Mouse (Mus musculus) thymus, postnatal 14 days (tissue): ENCODE results near the gene Krtap12-1.
A peak's percentile ranks its signal among the peaks of the same experiment; 100 is the strongest.
"Not testable (repeated sequence)": the region's sequence is repeated elsewhere in the genome, so short reads cannot be mapped to it uniquely, and the experiment has no call there.

Experiments
- DNase-seq: peaks from one replicate; pipeline ENCODE4 v3.0.0; 2021

Krtap12-1 gene

GRCm38 (mm10) chr10:77720299-77720698, at the start of gene Krtap12-1:
TSS of gene Krtap12-1 (plus strand) at chr10:77720599.
- DNase-seq: not testable (repeated sequence)

DNA sequence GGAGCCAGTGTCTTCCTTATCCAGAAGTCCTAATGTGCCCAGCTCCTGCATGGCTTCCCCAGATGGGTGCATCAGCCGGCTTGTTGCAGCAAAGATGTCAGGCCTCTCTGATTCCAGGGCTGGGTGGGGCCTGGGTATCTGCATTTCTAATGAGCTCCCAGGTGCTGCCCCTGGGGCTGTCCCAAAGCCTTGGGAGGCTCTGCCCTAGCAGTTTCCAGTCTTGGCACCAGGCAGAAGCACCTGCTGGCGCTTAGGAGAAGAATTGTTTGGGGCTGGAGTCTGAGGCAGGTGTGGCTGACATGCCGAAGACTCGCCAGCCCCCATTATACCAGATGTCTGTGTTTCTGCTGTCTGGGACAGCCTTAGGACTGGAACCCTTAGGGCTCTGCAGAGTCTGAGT, 49.7 kb upstream of the Krtap12-1 start:
- no peak for DNase-seq

DNA sequence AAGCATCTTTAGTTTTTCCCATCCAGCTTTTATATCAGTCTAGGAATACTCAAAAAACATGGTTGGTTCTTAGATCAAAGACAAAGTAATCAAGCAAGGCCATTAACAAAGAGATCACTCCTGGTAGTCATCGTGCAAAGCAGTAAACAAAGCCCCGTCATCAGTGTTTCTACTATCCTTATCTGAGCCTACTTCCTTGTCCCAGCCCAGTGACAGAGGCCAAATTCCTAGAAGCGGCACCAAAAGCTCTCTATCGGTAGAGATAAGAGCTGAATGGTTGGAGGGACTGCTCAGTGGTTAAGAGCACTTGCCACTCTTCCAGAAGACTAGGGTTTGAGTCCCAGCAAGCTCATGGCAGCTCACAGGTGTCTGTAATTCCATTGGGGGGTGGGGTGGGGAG, 48.9 kb upstream of the Krtap12-1 start:
- no peak for DNase-seq

- peak; percentile 63 for DNase-seq
These were observed 46.6 kb upstream of the Krtap12-1 start for GRCm38 (mm10) chr10:77673765-77674164.

DNA sequence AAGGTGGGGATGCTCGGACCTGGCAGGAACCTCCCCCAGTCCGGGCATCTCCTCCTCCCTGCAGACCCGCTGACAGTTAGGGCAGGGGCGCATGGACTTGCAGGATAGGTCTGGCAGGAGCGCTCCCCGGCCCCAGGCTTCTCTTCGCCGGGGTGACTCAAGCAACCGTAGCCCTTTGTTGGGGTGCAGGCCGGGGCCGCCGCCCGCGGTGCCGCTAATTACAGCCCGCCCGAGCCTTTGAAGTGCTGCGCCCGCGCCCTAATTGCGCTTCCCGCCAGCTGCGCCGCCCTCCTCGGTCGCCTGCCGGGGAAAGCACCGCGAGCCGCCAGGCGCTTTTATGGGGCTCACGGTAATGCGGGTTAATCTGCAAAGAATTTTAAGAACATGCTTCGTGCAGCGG, 42.8 kb upstream of the Krtap12-1 start:
- peak; percentile 52 for DNase-seq

GRCm38 (mm10) chr10:77682994-77683393, 37.4 kb upstream of the Krtap12-1 start:
- DNase-seq: no peak

GRCm38 (mm10) chr10:77684181-77684580, 36.2 kb upstream of the Krtap12-1 start:
- no peak for DNase-seq

DNA sequence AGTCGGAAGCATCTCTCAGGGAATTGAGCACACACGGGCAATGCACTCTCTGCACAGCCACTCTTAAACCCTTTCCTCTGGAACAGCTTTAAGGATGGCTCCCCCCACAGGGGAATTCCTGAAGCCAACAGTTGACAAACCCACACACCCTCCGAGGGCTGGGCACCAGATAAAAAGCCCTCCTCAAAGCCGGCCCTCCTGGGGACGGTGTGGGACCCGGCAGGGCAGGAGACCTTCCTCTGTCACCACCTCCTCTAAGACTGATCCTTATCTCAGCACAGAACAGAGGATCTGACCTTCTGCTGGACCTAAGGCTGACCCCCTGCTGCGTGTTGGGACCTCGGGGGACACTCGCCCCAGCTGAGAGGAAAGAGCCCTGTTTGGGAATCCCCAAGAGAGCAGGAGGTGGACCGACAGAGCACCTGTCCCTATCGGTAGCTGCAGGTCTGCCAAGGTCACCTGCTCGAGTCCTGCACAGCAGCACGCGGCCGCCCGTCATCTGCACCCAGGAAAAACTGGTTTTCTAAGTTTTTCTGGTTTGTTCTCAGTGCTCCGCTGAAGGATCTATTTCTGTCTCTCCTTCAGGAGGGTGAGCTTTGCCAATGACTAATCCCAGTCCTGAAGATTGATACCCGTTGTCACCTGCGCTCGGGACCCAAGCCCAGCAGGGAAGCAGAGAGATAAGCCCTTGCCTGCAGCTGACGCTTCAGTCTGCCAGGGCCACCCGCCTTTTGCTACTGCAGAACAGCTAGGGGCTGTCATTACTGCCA, 34.3 kb upstream of the Krtap12-1 start, which contains the start of gene Tspear:
Gene Tspear (plus strand): TSS at position 675 of the 770 bp plus-strand sequence.
- no peak for DNase-seq

GRCm38 (mm10) chr10:77687021-77687420, 33.4 kb upstream of the Krtap12-1 start:
- DNase-seq: no peak

- not testable (repeated sequence) for DNase-seq
These were observed 30.0 kb upstream of the Krtap12-1 start, which contains the start of gene Gm19402 for GRCm38 (mm10) chr10:77690356-77690807. TSS of gene Gm19402 (minus strand) at chr10:77690757.

DNA sequence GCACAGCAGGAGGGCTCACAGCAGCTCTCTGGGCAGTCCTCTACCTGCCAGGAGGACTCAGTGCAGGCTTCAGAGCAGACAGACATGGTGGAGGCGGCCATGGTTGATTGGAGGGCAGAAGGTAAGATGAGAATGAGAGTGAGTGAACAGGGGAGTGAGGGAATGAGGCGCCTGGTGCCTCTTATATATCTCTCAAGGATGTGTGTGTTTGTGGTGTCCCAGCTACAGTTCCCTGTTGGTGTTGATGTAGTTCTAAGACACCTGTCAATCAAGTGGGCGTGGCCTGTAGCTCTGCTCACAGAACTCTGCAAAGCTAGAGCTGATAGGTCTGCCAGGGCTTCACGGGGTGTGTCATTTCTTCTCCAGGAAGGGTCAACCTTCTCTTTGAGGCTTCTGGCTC, 23.3 kb upstream of the Krtap12-1 start, which contains the start of gene Gm9508:
Gene Gm9508 (minus strand): TSS at position 101 of the 400 bp plus-strand sequence.
- no peak for DNase-seq

GRCm38 (mm10) chr10:77706326-77706725, 14.1 kb upstream of the Krtap12-1 start, which contains the start of gene Gm10272:
TSS of gene Gm10272 (plus strand) at chr10:77706626.
- no peak for DNase-seq

GRCm38 (mm10) chr10:77709831-77710230, 10.6 kb upstream of the Krtap12-1 start:
- no peak for DNase-seq

DNA sequence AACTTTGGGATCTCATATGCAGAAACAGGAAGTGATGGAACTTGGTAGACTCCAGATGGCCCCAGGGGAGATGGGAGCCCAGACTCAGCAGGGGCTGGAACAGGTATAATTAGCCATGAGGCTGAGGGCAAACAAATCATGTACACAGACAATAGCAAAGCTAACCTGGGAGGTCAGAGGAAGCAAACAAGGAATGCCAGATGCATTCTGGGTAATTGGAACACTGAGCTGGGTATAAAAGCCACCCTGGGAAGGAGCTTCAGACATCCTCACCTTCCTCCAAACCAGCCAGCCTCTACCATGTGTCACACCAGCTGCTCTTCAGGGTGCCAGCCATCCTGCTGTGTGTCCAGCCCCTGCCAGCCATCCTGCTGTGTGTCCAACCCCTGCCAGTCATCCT, 9.2 kb upstream of the Krtap12-1 start, which contains the start of gene Gm10024:
Gene Gm10024 (plus strand): TSS at position 301 of the 400 bp plus-strand sequence.
- not testable (repeated sequence) for DNase-seq

DNA sequence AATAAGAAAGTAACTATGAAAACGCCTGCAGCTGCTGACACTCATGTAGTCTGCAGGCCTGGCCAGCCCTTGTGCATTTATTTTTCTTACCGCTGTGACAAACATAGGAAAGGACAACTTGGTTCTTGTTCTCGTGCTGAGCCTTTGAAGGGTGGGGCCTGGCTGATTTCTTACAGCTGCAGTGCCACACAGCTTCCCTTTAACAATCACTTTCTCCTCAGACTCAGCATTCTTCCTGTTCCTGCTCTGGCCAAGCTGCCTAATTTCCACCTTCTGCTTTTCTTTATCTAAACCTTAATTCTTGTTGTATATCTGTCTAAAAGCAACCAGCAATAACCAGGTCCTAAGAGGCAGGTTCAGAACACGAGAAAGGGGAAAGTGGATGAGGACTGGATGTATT, 6.7 kb upstream of the Krtap12-1 start:
- DNase-seq: no peak

- no peak for DNase-seq
These were observed 4.9 kb upstream of the Krtap12-1 start, which contains the start of gene Gm10142 for GRCm38 (mm10) chr10:77715507-77715906. TSS of gene Gm10142 (plus strand) at chr10:77715807.

- DNase-seq: no peak
These were observed 4.5 kb downstream of the Krtap12-1 start for GRCm38 (mm10) chr10:77724855-77725254.

DNA sequence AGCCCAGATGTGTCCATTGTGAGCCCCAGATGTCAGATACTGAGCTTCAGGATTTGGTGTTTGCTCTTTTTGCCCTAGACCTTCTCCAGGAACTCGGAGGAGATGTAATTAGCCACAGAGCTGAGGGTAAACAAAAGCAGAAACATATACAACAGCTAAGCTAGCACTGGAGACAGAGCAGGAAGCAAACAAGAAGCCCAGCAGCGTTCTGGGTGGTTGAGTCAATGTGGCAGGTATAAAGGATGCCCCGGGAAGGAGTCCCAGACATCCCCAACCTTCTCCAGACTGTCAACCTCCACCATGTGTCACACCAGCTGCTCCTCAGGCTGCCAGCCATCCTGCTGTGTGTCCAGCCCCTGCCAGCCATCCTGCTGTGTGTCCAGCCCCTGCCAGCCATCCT, 5.8 kb downstream of the Krtap12-1 start, which contains the start of gene Gm10100:
Gene Gm10100 (plus strand): TSS at position 301 of the 400 bp plus-strand sequence.
- DNase-seq: no peak

GRCm38 (mm10) chr10:77728280-77728679, 7.9 kb downstream of the Krtap12-1 start:
- no peak for DNase-seq

- peak; percentile 15 for DNase-seq
These were observed 8.8 kb downstream of the Krtap12-1 start for GRCm38 (mm10) chr10:77729241-77729640.

GRCm38 (mm10) chr10:77735928-77736327, 15.5 kb downstream of the Krtap12-1 start:
- DNase-seq: no peak

DNA sequence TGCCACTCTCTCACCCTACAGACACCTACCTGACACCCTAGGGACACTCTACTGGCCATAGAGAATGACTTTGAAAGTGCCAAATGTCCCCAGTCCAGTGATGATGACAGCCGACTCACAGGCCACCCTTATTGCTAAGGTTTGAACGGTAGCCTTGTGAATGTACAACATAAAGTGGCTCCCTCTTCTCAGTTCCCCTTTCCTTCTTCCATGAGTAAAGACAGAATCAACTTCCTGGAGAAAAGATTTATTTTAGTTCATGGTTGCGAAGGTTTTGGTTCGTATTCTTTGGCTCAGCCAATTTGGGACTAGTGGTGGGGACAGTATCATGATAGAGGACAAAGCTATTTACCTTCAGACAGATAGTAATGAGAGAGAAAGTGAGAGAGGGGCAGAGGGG, 18.5 kb downstream of the Krtap12-1 start:
- DNase-seq: no peak

DNA sequence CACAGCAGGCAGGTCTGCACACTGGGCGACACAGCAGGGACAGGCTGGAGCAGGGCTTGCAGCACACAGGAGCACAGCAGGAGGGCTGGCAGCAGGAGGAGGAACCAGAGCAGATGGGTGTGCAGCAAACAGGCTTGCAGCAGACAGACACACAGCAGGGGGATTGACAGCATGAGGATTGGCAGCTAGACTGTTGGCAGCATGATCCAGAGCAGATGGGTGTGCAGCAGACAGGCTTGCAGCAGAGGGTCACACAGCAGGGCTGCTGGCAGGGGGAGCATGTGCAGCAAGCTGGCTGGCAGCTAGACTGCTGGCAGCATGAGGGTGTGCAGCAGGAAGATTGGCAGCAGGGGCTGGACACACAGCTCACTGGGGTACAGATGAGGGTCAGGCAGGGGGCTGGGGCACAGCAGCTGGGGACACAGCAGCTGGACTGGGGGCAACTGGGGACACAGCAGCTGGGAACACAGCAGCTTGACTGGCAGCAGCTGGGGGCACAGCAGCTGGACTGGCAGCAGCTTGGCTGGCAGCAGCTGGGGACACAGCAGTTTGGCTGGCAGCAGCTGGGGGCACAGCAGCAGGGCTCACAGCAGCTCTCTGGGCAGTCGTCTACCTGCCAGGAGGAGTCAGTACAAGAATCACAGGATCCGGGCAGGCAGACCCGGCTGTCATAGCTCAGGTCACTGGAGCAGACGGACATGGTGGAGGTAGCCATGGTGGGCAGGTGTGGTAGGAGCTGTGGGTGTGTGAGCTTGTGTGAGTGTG, 21.7 kb downstream of the Krtap12-1 start, which contains the start of gene Gm18596:
Gene Gm18596 (minus strand): TSS at position 715 of the 765 bp plus-strand sequence.
- not testable (repeated sequence) for DNase-seq
